Mouse (Mus musculus): ENCODE data around the gene Tmem86b. TPM values are rescaled to one million over a fixed set of nuclear protein-coding genes. Genes with fewer than 3 reads are reported as not detected.

The Tmem86b gene
- 1.2 and 1.3 TPM in 2 replicates for polyA plus RNA-seq (2015; fragmentation: Nextera tagmentation; extraction: Ambion mirVana)

GRCm38 (mm10) chr7:4631031-4631430, at the start of gene Tmem86b:
Tmem86b (minus strand) TSS chr7:4631422.
- Histone ChIP-seq H3K36me3 (ENCODE audit: insufficient read depth, low read length) (peaks cover 57% of the 10 kb centered on the region), H3K27me3 (ENCODE audit: insufficient read depth, low read length) (no peaks in the 10 kb centered on the region), H3K9ac (replicated peaks; ENCODE audit: low read length) (no peak within 1 kb of the TSS), H3K4me3 (ENCODE audit: low read length) (no peak within 1 kb of the TSS), H3K4me2 (replicated peaks; ENCODE audit: low read depth, low read length) (no peak within 1 kb of the TSS), H3K27ac (ENCODE audit: low read length) (no peak within 1 kb of the TSS), H3K9me3 (ENCODE audit: low read length) (no peaks in the 10 kb centered on the region), H3K4me1 (ENCODE audit: insufficient read depth, low read length) (no peaks in the 10 kb centered on the region)
- no peak for ATAC-seq (ENCODE audit: low FRiP score, low TSS enrichment)
- WGBS, result 85% methylated on average over 4 of the region's 4 CpGs

GRCm38 (mm10) chr7:4675200-4675599, 44.0 kb upstream of the Tmem86b start:
- H3K9me3 ChIP-seq (ENCODE audit: low read length), result no peaks in the 10 kb centered on the region
- ATAC-seq (ENCODE audit: low FRiP score, low TSS enrichment), result no peak
- H3K36me3 ChIP-seq (ENCODE audit: insufficient read depth, low read length), result peaks cover 25% of the 10 kb centered on the region
- H3K27me3 ChIP-seq (ENCODE audit: insufficient read depth, low read length), result no peaks in the 10 kb centered on the region
- H3K4me2 ChIP-seq (replicated peaks; ENCODE audit: low read depth, low read length), result no peak overlapping the region
- no peaks in the 10 kb centered on the region for H3K4me1 ChIP-seq (ENCODE audit: insufficient read depth, low read length)
- no peak overlapping the region for H3K9ac ChIP-seq (replicated peaks; ENCODE audit: low read length)
- WGBS, result 89% methylated on average over 7 of the region's 7 CpGs
- no peak overlapping the region for H3K4me3 ChIP-seq (ENCODE audit: low read length)
- no peak overlapping the region for H3K27ac ChIP-seq (ENCODE audit: low read length)

GRCm38 (mm10) chr7:4674114-4674731, 43.0 kb upstream of the Tmem86b start:
- H3K27me3 ChIP-seq (ENCODE audit: insufficient read depth, low read length), result no peaks in the 10 kb centered on the region
- H3K9ac ChIP-seq (replicated peaks; ENCODE audit: low read length), result no peak overlapping the region
- H3K4me1 ChIP-seq (ENCODE audit: insufficient read depth, low read length), result no peaks in the 10 kb centered on the region
- H3K4me3 ChIP-seq (ENCODE audit: low read length), result no peak overlapping the region
- H3K4me2 ChIP-seq (replicated peaks; ENCODE audit: low read depth, low read length), result no peak overlapping the region
- 90% methylated on average over 12 of the region's 12 CpGs for WGBS
- ATAC-seq (ENCODE audit: low FRiP score, low TSS enrichment), result no peak
- H3K9me3 ChIP-seq (ENCODE audit: low read length), result no peaks in the 10 kb centered on the region
- H3K27ac ChIP-seq (ENCODE audit: low read length), result no peak overlapping the region
- H3K36me3 ChIP-seq (ENCODE audit: insufficient read depth, low read length), result peaks cover 28% of the 10 kb centered on the region

- Histone ChIP-seq H3K9ac (replicated peaks; ENCODE audit: low read length) (no peak overlapping the region), H3K27me3 (ENCODE audit: insufficient read depth, low read length) (no peaks in the 10 kb centered on the region), H3K4me3 (ENCODE audit: low read length) (no peak overlapping the region), H3K36me3 (ENCODE audit: insufficient read depth, low read length) (peaks cover 41% of the 10 kb centered on the region), H3K4me2 (replicated peaks; ENCODE audit: low read depth, low read length) (no peak overlapping the region), H3K27ac (ENCODE audit: low read length) (no peak overlapping the region), H3K4me1 (ENCODE audit: insufficient read depth, low read length) (no peaks in the 10 kb centered on the region), H3K9me3 (ENCODE audit: low read length) (no peaks in the 10 kb centered on the region)
- WGBS, result 60% methylated on average over 4 of the region's 4 CpGs
- ATAC-seq (ENCODE audit: low FRiP score, low TSS enrichment), result peak; percentile 78
Measured at GRCm38 (mm10) chr7:4671956-4672355, 40.7 kb upstream of the Tmem86b start.

- WGBS, result 93% methylated on average over 8 of the region's 8 CpGs
- no peak overlapping the region for H3K4me3 ChIP-seq (ENCODE audit: low read length)
- no peaks in the 10 kb centered on the region for H3K27me3 ChIP-seq (ENCODE audit: insufficient read depth, low read length)
- no peak overlapping the region for H3K9ac ChIP-seq (replicated peaks; ENCODE audit: low read length)
- H3K36me3 ChIP-seq (ENCODE audit: insufficient read depth, low read length), result peaks cover 42% of the 10 kb centered on the region
- no peak for ATAC-seq (ENCODE audit: low FRiP score, low TSS enrichment)
- no peak overlapping the region for H3K27ac ChIP-seq (ENCODE audit: low read length)
- no peaks in the 10 kb centered on the region for H3K9me3 ChIP-seq (ENCODE audit: low read length)
- no peak overlapping the region for H3K4me2 ChIP-seq (replicated peaks; ENCODE audit: low read depth, low read length)
- no peaks in the 10 kb centered on the region for H3K4me1 ChIP-seq (ENCODE audit: insufficient read depth, low read length)
Measured at GRCm38 (mm10) chr7:4670655-4671255, 39.5 kb upstream of the Tmem86b start.

- no peaks in the 10 kb centered on the region for H3K9me3 ChIP-seq (ENCODE audit: low read length)
- H3K4me2 ChIP-seq (replicated peaks; ENCODE audit: low read depth, low read length), result no peak overlapping the region
- H3K9ac ChIP-seq (replicated peaks; ENCODE audit: low read length), result no peak overlapping the region
- H3K4me3 ChIP-seq (ENCODE audit: low read length), result no peak overlapping the region
- no peaks in the 10 kb centered on the region for H3K27me3 ChIP-seq (ENCODE audit: insufficient read depth, low read length)
- H3K4me1 ChIP-seq (ENCODE audit: insufficient read depth, low read length), result no peaks in the 10 kb centered on the region
- H3K36me3 ChIP-seq (ENCODE audit: insufficient read depth, low read length), result peaks cover 43% of the 10 kb centered on the region
- no peak for ATAC-seq (ENCODE audit: low FRiP score, low TSS enrichment)
- H3K27ac ChIP-seq (ENCODE audit: low read length), result no peak overlapping the region
- 95% methylated on average over 9 of the region's 9 CpGs for WGBS
Measured at GRCm38 (mm10) chr7:4669156-4669555, 37.9 kb upstream of the Tmem86b start.

- H3K4me1 ChIP-seq (ENCODE audit: insufficient read depth, low read length), result no peaks in the 10 kb centered on the region
- H3K4me3 ChIP-seq (ENCODE audit: low read length), result no peak overlapping the region
- ATAC-seq (ENCODE audit: low FRiP score, low TSS enrichment), result no peak
- no peaks in the 10 kb centered on the region for H3K9me3 ChIP-seq (ENCODE audit: low read length)
- no peak overlapping the region for H3K4me2 ChIP-seq (replicated peaks; ENCODE audit: low read depth, low read length)
- H3K9ac ChIP-seq (replicated peaks; ENCODE audit: low read length), result no peak overlapping the region
- H3K27me3 ChIP-seq (ENCODE audit: insufficient read depth, low read length), result no peaks in the 10 kb centered on the region
- H3K36me3 ChIP-seq (ENCODE audit: insufficient read depth, low read length), result peaks cover 46% of the 10 kb centered on the region
- no peak overlapping the region for H3K27ac ChIP-seq (ENCODE audit: low read length)
- WGBS, result 96% methylated on average over 8 of the region's 8 CpGs
Measured at GRCm38 (mm10) chr7:4668506-4668905, 37.3 kb upstream of the Tmem86b start.

- H3K9ac ChIP-seq (replicated peaks; ENCODE audit: low read length), result no peak overlapping the region
- H3K4me1 ChIP-seq (ENCODE audit: insufficient read depth, low read length), result no peaks in the 10 kb centered on the region
- no peaks in the 10 kb centered on the region for H3K27me3 ChIP-seq (ENCODE audit: insufficient read depth, low read length)
- no peaks in the 10 kb centered on the region for H3K9me3 ChIP-seq (ENCODE audit: low read length)
- 93% methylated on average over 5 of the region's 5 CpGs for WGBS
- H3K4me3 ChIP-seq (ENCODE audit: low read length), result no peak overlapping the region
- H3K27ac ChIP-seq (ENCODE audit: low read length), result no peak overlapping the region
- no peak overlapping the region for H3K4me2 ChIP-seq (replicated peaks; ENCODE audit: low read depth, low read length)
- ATAC-seq (ENCODE audit: low FRiP score, low TSS enrichment), result no peak
- H3K36me3 ChIP-seq (ENCODE audit: insufficient read depth, low read length), result peaks cover 57% of the 10 kb centered on the region
Measured at GRCm38 (mm10) chr7:4666871-4667270, 35.6 kb upstream of the Tmem86b start.

GRCm38 (mm10) chr7:4663742-4664141, 32.5 kb upstream of the Tmem86b start:
- Histone ChIP-seq H3K36me3 (ENCODE audit: insufficient read depth, low read length) (peaks cover 45% of the 10 kb centered on the region), H3K27ac (ENCODE audit: low read length) (no peak overlapping the region), H3K4me2 (replicated peaks; ENCODE audit: low read depth, low read length) (no peak overlapping the region), H3K4me1 (ENCODE audit: insufficient read depth, low read length) (peaks cover 5% of the 10 kb centered on the region), H3K9me3 (ENCODE audit: low read length) (no peaks in the 10 kb centered on the region), H3K27me3 (ENCODE audit: insufficient read depth, low read length) (no peaks in the 10 kb centered on the region), H3K4me3 (ENCODE audit: low read length) (no peak overlapping the region), H3K9ac (replicated peaks; ENCODE audit: low read length) (no peak overlapping the region)
- ATAC-seq (ENCODE audit: low FRiP score, low TSS enrichment), result no peak
- 90% methylated on average over 2 of the region's 2 CpGs for WGBS

- H3K4me2 ChIP-seq (replicated peaks; ENCODE audit: low read depth, low read length), result no peak overlapping the region
- no peak overlapping the region for H3K9ac ChIP-seq (replicated peaks; ENCODE audit: low read length)
- H3K27me3 ChIP-seq (ENCODE audit: insufficient read depth, low read length), result no peaks in the 10 kb centered on the region
- peaks cover 5% of the 10 kb centered on the region for H3K4me1 ChIP-seq (ENCODE audit: insufficient read depth, low read length)
- no peak overlapping the region for H3K4me3 ChIP-seq (ENCODE audit: low read length)
- no peak for ATAC-seq (ENCODE audit: low FRiP score, low TSS enrichment)
- H3K27ac ChIP-seq (ENCODE audit: low read length), result no peak overlapping the region
- WGBS, result 66% methylated on average over 8 of the region's 8 CpGs
- H3K9me3 ChIP-seq (ENCODE audit: low read length), result no peaks in the 10 kb centered on the region
- H3K36me3 ChIP-seq (ENCODE audit: insufficient read depth, low read length), result peaks cover 39% of the 10 kb centered on the region
Measured at GRCm38 (mm10) chr7:4663179-4663578, 32.0 kb upstream of the Tmem86b start.

Measured in kidney, embryonic 16.5 days (tissue).